Mouse (Mus musculus): ENCODE measurements around the gene Ralbp1. TPM values are rescaled to one million over a fixed set of nuclear protein-coding genes. Genes with fewer than 3 reads are reported as not detected.
A peak's percentile ranks its signal among the peaks of the same experiment; 100 is the strongest.

Gene Ralbp1
- 46.1 and 52.1 TPM in 2 replicates for polyA plus RNA-seq (2016; fragmentation: Nextera tagmentation; extraction: Ambion mirVana)

DNA sequence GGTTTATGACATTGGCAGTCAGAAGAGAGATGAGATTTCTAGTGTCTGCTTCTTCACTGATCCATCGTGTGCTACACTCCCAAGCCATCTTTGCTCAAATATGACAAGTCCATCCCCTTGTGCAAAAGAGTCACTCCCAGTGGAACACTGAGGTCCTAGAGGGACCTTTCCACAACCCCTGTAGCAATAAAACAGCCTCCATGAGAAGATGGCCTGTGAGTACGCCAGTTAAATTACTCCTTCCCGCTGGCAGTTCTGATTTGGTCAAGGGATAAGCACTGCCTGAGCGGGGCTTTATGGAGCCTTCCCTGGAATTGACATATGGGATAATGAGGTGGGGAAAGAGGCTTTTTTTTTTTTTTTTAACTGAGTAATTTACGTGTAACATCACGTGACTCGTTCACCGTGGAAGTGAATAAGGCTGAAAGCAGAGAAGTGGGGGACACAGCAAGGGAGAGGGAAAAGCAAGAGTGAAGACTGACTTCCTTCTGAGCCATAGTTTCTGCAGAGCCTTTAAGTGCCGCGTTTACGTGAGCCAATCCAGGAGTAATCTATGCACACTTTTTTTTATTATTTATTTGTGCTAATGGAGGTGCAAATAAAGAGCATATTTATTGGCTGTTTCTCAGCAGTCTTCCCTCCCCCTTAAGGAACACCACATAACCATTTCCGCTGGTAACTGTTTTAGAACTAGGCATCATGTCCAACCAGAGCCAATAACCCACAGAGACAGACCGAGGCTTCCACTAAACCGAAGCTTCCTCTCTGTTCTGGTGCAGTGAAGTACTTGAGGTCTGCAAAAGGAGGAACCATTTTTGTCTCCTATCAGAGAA is at the start of gene Ralbp1:
Gene Ralbp1, minus strand, starts transcription at position 102 of the 833 bp plus-strand sequence.
- H3K27ac ChIP-seq: peak within 1 kb of the TSS; percentile 93
- 11% methylated on average over 14 of the region's 14 CpGs for WGBS
- H3K4me1 ChIP-seq: peaks cover 20% of the 10 kb centered on the region
- H3K27me3 ChIP-seq (ENCODE audit: insufficient read depth, poor library complexity, severe bottlenecking): no peaks in the 10 kb centered on the region
- no peaks in the 10 kb centered on the region for H3K36me3 ChIP-seq
- no peaks in the 10 kb centered on the region for H3K9me3 ChIP-seq
- no peak for DNase-seq (ENCODE audit: low spot score)
- peak within 1 kb of the TSS; percentile 99 for H3K4me3 ChIP-seq

DNA sequence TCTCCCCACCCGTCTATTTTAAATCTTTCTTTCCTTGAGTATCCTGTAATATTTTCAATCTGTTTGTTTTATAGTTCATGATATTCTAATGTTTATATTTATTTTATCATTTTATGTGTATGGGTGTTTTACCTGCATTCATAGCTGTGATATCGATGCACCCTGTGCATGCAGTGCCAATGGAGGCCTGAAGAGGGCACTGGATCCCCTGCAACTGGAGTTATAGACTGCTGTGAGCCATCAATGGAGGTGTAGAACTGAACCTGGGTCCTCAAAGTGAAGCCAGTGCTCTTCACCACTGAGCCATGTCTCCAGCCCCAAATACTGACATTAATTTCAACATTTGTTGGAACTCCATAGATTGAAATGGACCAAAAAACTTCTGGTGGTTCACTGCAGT is 48.1 kb upstream of the Ralbp1 start:
- Histone ChIP-seq H3K4me1 (peaks cover 6% of the 10 kb centered on the region), H3K36me3 (peaks cover 56% of the 10 kb centered on the region), H3K4me3 (no peak overlapping the region), H3K9me3 (0 out of 2 replicates have a peak, but pooled peaks cover 3% of the 10 kb centered on the region), H3K27ac (no peak overlapping the region), H3K27me3 (ENCODE audit: insufficient read depth, poor library complexity, severe bottlenecking) (no peaks in the 10 kb centered on the region)
- no peak for DNase-seq (ENCODE audit: low spot score)
- WGBS: 86% methylated on average over 2 of the region's 2 CpGs

DNA sequence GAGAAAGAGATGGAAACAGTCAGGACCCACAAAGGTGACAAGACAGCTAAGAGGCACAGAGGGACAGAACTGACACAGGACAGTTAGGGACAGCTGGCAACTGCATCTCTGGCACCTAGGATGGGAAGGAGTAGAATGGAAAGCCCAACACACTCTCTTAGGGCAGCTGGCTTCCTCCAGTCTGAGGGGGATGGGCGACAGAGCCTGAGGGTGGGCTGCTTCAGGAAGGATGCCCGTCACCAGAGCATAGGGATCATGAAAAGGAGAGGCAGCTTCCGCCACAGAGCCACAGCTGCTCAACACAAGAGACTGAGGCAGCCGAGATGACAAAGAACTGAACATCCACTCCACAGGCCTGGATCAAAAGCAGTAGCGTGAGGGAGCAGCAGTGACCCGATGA is 45.9 kb upstream of the Ralbp1 start:
- Histone ChIP-seq H3K36me3 (peaks cover 58% of the 10 kb centered on the region), H3K27ac (no peak overlapping the region), H3K4me3 (no peak overlapping the region), H3K27me3 (ENCODE audit: insufficient read depth, poor library complexity, severe bottlenecking) (no peaks in the 10 kb centered on the region), H3K9me3 (no peaks in the 10 kb centered on the region), H3K4me1 (peaks cover 6% of the 10 kb centered on the region; the same call in 1 of the 2 replicates)
- DNase-seq (ENCODE audit: low spot score): no peak
- WGBS: 65% methylated on average over 6 of the region's 6 CpGs

DNA sequence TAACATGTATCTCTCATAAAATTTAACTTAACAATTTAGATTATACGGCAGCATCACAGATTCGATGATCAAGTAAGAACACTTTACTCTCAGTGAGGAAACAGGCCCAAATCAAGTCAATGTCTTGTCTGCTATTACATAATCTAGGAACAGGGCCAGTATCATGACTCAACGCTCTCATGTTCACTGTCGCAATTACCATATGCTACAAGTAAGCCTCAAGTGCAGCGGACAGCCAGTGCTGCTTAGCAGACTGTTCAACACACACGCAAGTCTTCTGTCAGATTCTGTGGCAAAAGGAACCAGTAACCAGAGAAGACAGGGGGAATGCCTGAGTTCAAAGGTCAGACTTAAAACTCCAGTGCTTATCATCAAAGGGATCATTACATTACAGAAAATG is 45.4 kb upstream of the Ralbp1 start:
- no peak overlapping the region for H3K4me3 ChIP-seq
- no peak for DNase-seq (ENCODE audit: low spot score)
- H3K4me1 ChIP-seq: peaks cover 6% of the 10 kb centered on the region; the same call in 1 of the 2 replicates
- peaks cover 58% of the 10 kb centered on the region for H3K36me3 ChIP-seq
- H3K9me3 ChIP-seq: no peaks in the 10 kb centered on the region
- no peaks in the 10 kb centered on the region for H3K27me3 ChIP-seq (ENCODE audit: insufficient read depth, poor library complexity, severe bottlenecking)
- H3K27ac ChIP-seq: no peak overlapping the region
- 82% methylated on average over 6 of the region's 6 CpGs for WGBS

DNA sequence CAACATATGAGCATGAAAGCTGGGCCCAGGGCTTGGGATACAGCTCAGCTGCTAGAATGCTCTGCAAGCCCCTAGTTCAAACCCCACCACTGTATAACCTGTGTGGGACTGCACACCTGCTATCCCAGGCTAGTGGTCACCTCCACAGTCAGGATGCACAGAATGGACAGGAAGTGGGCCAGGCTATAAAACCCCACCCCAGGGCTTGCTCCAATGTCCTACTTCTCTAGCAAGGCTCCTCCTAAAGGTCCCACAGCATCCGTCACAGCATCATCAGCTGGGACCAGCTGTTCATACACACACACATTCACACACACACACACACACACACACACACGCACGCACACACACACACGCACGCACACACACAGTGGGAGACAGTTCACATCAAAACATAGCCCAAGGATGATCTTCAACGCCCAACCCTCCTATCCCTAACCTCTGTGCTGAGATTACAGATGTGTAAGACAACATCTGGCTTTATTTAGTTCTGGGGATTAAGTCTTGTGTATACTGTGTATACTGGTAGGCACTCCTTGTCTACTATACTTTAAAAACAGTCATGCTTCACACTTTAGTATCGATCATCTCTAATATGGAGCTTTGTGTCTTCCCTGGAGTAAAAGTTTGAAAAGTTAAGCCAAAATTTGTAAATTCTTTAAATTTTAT is 44.7 kb upstream of the Ralbp1 start:
- DNase-seq (ENCODE audit: low spot score): no peak
- H3K4me1 ChIP-seq: peaks cover 6% of the 10 kb centered on the region; the same call in 1 of the 2 replicates
- H3K27me3 ChIP-seq (ENCODE audit: insufficient read depth, poor library complexity, severe bottlenecking): no peaks in the 10 kb centered on the region
- no peak overlapping the region for H3K27ac ChIP-seq
- H3K9me3 ChIP-seq: no peaks in the 10 kb centered on the region
- H3K4me3 ChIP-seq: no peak overlapping the region
- H3K36me3 ChIP-seq: peaks cover 59% of the 10 kb centered on the region
- WGBS: 95% methylated on average over 7 of the region's 7 CpGs

DNA sequence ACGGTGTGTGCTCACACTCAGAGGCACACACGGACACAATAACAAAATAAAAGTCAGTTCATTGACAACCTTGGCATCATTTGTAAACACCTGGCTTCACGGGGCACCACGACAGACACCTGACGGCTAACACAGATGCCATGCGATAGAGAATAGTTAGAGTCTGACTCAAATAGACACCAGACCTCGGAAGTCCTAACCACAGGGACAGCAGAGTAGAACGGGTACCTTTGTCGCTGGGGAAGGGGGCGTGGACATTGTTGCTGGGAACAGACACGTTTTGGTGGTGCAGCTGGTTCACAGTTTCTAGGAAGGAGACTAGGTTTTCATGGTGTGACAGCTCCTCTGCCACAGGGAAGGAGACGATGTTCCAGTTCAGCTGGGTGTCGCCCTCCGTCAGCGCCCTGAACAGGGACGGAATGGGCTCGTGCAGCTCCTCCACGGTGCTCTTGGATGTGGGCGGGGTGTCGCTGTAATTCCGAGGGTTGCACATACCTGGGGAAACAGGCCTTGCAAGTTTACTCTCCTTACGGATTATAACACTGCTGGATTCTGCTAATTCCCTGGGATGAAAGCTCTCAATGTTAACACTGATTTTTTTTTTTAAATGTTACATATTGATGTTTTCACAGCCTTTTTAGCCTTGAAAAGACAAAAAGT is 43.9 kb upstream of the Ralbp1 start:
- 86% methylated on average over 22 of the region's 22 CpGs for WGBS
- DNase-seq (ENCODE audit: low spot score): no peak
- Histone ChIP-seq H3K4me1 (peaks cover 6% of the 10 kb centered on the region; the same call in 1 of the 2 replicates), H3K4me3 (no peak overlapping the region), H3K27ac (no peak overlapping the region), H3K27me3 (ENCODE audit: insufficient read depth, poor library complexity, severe bottlenecking) (no peaks in the 10 kb centered on the region), H3K36me3 (peaks cover 58% of the 10 kb centered on the region), H3K9me3 (no peaks in the 10 kb centered on the region)

DNA sequence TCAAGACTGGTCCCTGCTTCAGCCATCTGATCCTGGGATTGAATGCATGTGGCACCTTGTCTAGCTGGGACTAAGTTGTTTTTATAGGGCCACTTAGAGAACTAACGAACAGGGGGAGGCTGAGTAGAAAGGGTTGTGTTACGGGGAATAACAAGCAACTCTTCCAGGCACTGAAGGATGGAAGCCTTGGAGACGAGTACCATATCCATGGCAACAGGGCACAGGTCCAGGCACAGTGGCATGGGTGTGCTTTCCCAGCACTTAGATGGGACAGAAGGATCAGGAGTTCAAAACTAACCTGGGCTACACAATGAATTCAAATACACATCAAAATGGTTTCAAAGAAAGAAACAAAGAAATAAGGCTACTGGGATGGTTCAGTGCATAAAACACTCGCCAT is 41.5 kb upstream of the Ralbp1 start:
- Histone ChIP-seq H3K27ac (no peak overlapping the region), H3K27me3 (ENCODE audit: insufficient read depth, poor library complexity, severe bottlenecking) (no peaks in the 10 kb centered on the region), H3K36me3 (peaks cover 51% of the 10 kb centered on the region), H3K4me3 (no peak overlapping the region), H3K9me3 (no peaks in the 10 kb centered on the region), H3K4me1 (peaks cover 6% of the 10 kb centered on the region; the same call in 1 of the 2 replicates)
- WGBS: 87% methylated on average over 4 of the region's 4 CpGs
- DNase-seq (ENCODE audit: low spot score): no peak

DNA sequence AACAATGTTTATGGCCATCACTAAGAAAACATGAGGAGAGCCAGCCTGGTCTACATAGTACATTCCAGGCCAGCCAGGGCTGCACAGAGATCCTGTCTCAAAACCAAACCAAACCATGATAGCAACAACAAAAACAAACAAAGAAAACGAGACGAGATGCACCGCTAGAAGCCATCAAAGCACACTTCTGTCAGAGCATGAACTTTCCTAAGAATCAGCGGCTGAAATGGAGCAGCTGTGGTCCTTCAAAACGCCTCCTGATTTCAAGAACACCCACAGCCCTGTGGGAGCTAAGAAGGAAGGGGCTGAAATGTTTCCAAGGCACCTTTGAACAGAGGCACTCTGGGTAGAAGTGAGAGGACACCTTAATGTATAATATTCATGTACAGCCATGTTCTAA is 38.6 kb upstream of the Ralbp1 start:
- no peaks in the 10 kb centered on the region for H3K27me3 ChIP-seq (ENCODE audit: insufficient read depth, poor library complexity, severe bottlenecking)
- no peak overlapping the region for H3K27ac ChIP-seq
- DNase-seq (ENCODE audit: low spot score): no peak
- WGBS: 66% methylated on average over 5 of the region's 5 CpGs
- H3K4me3 ChIP-seq: no peak overlapping the region
- H3K36me3 ChIP-seq: peaks cover 58% of the 10 kb centered on the region
- no peaks in the 10 kb centered on the region for H3K9me3 ChIP-seq
- H3K4me1 ChIP-seq: peaks cover 2% of the 10 kb centered on the region; the same call in 1 of the 2 replicates

DNA sequence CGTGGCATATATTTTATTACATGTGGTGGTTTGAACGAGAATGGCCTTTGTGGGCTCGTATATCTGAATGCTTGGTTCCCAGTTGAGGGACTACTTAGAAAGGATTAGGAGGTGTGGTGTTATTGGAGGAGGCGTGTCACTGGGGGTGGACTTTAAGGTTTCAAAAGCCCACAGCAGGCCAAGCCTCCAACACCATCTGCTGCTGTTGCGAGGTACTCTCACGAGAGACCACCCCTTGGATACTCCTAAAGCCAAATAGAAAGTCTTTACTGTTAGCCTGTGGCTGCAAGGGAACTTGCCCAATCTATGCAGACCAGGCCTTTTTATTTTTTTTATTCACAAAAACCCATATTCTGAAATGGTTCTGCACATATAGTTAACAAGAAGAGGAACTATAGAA is 36.4 kb upstream of the Ralbp1 start:
- no peak for DNase-seq (ENCODE audit: low spot score)
- WGBS: 81% methylated on average over 6 of the region's 6 CpGs
- Histone ChIP-seq H3K27ac (no peak overlapping the region), H3K9me3 (no peaks in the 10 kb centered on the region), H3K4me1 (peaks cover 6% of the 10 kb centered on the region; the same call in 1 of the 2 replicates), H3K36me3 (peaks cover 52% of the 10 kb centered on the region), H3K27me3 (ENCODE audit: insufficient read depth, poor library complexity, severe bottlenecking) (no peaks in the 10 kb centered on the region), H3K4me3 (no peak overlapping the region)

DNA sequence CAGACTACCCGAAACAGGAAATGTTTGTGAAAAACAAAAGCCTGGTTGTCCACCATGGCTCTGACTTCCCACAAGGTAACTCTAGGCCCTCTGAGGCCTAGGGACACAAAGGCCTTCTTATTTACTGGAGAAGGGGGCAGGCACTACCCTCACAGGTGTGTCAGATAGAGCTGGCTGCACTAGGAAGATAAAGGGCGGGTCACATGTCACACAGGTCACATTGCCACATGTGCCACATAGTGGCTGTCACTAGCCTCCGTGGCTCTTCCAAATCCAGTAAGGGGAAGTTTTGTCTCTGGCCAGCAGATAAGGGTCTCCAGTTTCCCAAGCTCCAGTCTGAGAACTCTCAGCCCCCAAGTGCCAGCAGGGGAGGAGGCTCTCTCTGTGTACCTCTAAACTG is 33.6 kb upstream of the Ralbp1 start:
- H3K27me3 ChIP-seq (ENCODE audit: insufficient read depth, poor library complexity, severe bottlenecking): no peaks in the 10 kb centered on the region
- no peaks in the 10 kb centered on the region for H3K9me3 ChIP-seq
- peaks cover 32% of the 10 kb centered on the region for H3K36me3 ChIP-seq
- 58% methylated on average over 3 of the region's 3 CpGs for WGBS
- peaks cover 7% of the 10 kb centered on the region; the same call in 1 of the 2 replicates for H3K4me1 ChIP-seq
- no peak overlapping the region for H3K27ac ChIP-seq
- H3K4me3 ChIP-seq: no peak overlapping the region
- no peak for DNase-seq (ENCODE audit: low spot score)

DNA sequence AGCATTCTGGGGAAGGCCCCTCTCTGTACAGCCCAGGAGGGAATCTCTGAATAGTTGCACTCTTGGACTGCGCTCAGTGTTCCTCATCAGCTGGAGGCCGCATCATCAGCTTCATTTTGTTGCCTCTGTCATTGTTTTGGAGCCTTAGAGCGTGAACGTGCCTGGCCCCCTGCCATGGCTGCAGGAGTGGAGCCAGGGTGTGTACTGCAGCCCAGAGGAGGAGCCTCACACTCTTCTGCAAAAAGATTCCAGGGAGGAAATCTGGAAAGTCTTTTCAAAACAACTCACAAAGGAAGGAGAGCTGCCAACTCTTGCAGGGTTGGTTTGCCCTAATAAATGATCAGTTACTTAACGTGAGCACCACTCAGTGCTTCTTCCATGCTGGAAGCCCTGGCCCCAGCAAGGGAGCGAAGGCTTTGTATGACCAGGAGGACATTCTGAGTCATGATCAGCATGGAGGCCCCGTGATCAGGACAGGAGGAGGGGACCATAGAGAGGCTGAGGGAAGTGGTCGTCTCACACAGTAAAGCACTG is 30.6 kb upstream of the Ralbp1 start:
- Histone ChIP-seq H3K27ac (peak overlapping the region; percentile 70), H3K9me3 (no peaks in the 10 kb centered on the region), H3K4me3 (no peak overlapping the region), H3K36me3 (peaks cover 17% of the 10 kb centered on the region), H3K27me3 (ENCODE audit: insufficient read depth, poor library complexity, severe bottlenecking) (no peaks in the 10 kb centered on the region), H3K4me1 (peaks cover 9% of the 10 kb centered on the region; the same call in 1 of the 2 replicates)
- no peak for DNase-seq (ENCODE audit: low spot score)
- 58% methylated on average over 8 of the region's 8 CpGs for WGBS

DNA sequence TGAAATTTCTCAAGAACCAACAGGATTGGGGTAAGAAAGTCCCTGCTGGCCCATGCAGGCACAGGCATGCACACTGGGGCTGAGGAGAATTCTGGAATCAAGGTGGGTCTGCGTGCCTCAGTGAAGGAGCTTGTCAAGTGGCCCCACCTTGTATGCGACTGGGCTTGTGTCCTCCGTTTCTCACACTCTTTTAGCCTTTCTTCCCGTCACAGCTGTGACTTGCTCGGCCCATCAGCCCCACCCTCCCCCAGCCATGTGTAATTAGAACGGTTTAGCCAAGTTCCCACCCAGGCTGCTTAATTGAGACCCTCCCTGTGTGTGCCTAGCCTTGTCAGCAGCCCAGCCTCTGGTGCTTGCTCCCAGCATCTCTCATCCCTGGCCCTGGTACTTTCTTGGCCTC is 28.5 kb upstream of the Ralbp1 start:
- 63% methylated on average over 6 of the region's 6 CpGs for WGBS
- H3K27me3 ChIP-seq (ENCODE audit: insufficient read depth, poor library complexity, severe bottlenecking): no peaks in the 10 kb centered on the region
- peaks cover 5% of the 10 kb centered on the region; the same call in 1 of the 2 replicates for H3K4me1 ChIP-seq
- DNase-seq (ENCODE audit: low spot score): no peak
- no peaks in the 10 kb centered on the region for H3K9me3 ChIP-seq
- peaks cover 7% of the 10 kb centered on the region; the same call in 1 of the 2 replicates for H3K36me3 ChIP-seq
- H3K27ac ChIP-seq: no peak overlapping the region
- H3K4me3 ChIP-seq: no peak overlapping the region
